Mouse (Mus musculus) kidney, postnatal 25 days (tissue): Measurements from ENCODE around the gene Ube2d1.

ENCODE experiments used
- DNase-seq, 2 experiments: peaks; one replicate each; pipeline ENCODE4 v3.0.0; 2021; ENCODE audit warnings: mixed read lengths in 2 of 2

Ube2d1 gene

DNA sequence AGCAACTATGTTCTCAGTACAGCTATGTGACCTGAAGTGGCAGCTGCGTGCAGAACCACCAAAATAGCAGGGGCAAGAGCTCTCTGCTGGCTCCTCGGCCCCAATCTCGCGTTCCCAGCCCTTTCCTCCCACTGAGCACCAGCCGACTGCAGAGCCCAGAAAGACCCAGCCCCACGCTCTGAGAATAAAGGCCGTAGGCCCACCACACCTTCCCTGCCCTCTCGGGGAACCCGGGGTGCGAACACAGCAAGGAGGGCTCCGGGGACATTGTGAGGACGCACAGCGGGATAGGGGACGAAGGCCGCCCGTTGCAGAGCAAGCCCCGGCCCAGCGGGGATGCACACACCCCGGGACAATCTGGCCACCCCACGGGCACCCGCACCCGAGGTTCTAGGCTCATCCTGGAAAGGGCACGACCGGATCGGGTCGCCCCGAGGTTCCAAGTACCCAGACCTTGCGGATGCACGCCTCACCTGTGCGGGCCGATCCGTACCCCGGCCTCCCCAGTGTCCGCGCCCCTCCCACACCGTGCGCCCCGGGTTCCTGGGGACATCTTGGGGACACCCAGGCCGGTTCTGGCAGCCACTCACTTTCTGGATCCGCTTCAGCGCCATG lies 444 bp downstream of the Ube2d1 start:
- DNase-seq = peak; percentile 12 to 39

DNA sequence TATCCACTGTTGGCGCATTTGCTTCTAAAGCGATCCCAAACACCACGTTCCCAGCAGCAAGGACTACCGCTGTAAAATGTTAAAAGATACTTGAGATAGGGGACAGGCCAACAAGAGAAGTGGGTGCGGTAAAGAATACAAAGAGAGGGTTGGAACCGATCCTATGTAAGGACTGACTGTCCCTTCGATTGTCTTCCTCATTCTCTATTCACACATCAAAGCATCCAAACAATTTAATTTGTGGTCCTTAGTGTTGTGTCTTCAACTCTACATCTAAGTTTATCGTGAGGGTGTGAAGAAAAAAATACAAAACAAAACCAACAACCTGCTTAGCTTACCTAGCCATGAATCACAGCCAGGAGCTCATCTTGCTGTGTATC lies 941 bp downstream of the Ube2d1 start:
- DNase-seq = no peak

DNA sequence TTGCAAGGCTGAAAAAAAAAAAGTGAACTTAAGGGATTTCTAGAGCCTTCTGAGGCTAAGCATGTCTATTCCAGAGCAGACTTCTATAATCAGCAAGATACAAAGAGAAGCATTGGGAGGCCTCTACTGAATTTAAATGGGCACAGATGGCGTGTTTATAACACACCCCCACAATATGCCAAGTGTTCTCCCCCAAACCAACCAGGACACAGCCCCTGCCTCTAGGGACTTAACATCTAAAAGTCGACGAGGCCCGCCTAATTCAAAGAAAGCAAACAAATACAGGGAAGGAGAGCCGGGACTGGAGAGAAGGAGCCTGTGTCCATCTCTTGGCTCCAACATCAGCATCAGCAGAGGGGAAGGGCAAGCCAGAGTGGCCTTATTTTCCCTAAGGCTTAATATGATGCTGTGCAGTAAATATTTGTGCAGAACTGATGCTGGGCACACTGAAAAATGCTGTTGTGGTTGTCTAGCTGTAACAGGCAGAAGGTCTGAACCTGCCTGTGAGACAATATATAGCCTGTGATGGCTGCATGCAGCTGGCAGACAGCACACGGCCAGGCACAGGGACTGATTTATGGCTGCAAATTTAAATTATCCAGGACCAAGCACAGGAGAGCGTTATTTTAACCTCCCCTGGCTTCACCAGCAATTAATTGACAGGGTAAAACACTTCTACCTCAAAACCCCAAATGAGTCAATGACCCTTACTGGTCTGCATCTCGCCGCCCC lies 11.9 kb downstream of the Ube2d1 start:
- DNase-seq = no peak

DNA sequence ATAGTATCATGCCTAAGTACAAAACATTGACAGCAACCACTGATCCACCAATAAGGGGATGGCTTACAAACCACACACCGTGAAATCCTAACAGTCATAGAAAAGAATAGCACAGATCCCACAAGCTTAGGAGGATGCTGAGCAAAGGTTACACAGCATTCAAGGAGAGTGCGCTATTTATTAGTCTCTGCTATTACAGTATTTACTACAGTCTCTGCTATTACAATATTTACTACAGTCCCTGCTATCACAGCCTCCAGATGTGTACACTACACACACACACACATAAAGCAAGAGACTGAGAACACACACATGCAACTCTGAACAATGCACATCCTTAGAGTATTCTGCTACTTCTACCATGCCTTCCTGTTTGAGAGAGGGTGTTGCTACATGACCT lies 17.1 kb downstream of the Ube2d1 start:
- DNase-seq = no peak

DNA sequence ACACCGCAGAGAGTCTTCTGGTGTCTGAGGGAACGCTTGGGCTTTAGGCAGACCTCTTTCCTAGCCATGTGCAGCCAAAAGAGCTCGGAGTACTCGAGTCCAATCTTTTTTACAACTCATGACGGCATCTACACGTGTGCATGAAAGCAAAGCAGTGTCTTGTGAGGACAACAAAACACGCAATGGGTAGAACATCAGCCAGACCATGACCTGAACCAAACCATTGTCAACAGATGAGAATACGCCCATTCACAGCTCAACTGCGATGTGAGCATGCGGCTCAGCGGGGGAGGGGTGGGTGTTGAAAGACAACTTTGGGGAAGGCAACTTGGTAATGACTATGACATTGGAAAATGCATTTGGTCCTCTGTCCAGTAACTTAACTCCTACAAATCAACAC lies 17.6 kb downstream of the Ube2d1 start:
- no peak for DNase-seq

DNA sequence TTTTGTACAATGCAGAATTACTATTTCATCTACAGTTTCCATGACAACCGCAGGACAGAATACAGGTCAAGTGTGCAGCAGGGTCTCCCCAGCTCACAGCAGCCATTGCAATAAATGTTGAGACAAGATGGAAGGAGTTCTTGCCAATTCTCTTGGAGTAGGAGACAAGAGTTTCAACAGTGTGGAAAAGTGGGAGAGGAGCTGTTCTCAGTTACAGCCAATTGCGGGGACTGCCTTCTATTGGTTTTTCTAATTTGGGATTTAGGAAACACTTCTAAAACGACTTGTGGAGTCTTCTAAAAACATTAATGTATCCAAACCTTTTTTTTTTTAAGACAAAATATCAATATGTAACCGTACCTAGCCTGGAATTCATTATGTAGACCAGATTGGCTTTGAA lies 20.0 kb downstream of the Ube2d1 start:
- DNase-seq = no peak

DNA sequence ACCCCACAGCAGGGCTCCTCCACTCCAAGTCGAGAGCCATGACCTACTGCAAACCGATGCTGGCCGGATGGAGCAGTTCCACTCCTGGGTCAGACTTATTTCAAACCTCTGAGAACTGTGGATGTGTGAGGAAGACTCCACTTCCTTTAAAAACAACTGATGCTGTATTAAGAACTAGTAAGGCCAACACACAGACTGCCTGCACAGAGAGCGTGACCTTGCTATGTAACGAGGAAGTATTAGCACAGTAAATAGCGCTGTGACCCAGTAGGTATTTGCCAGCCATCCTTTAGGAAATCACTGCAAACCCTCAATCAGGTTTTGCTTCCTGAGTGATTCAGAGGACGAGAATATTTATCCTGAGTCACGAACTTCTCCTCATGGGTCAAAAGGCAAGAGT lies 23.4 kb downstream of the Ube2d1 start:
- DNase-seq = no peak

DNA sequence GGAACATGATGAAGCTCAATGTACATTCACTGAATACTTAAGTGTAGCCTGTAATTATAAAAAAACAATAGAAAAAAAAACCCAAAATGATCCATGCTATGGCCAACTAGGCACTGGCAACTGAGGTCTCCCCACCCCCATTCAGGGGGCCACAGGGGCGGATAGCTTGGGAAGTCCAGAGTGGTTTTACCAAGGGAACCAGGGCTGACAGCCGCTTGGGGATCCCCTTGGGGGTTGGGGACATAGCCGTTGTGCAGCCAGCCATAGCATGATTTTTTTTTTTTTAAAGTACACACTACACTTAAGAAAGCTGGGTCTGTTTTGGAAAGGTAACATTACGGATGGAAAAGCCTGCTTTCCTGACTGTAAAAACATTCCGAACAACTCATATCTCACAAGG lies 26.1 kb downstream of the Ube2d1 start:
- no peak for DNase-seq

DNA sequence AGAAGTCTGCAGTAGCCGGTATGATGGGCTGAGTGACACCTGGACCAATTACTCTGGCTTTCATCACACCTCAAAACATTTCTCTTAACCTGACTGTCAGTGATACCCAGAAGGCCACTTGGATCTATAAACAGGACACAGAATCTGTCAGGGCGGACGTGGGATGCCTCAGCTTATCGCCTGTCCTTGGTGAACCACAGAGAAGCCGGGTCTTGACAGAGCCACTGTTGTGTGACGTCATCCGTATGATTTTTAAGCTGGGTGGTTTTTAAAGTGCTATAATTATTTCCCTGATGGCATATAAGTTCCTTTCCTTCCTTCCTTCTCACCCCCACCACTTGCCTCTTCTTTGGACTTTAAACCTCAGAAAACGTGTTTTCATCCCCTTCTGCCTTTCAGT lies 26.5 kb downstream of the Ube2d1 start:
- DNase-seq = no peak

DNA sequence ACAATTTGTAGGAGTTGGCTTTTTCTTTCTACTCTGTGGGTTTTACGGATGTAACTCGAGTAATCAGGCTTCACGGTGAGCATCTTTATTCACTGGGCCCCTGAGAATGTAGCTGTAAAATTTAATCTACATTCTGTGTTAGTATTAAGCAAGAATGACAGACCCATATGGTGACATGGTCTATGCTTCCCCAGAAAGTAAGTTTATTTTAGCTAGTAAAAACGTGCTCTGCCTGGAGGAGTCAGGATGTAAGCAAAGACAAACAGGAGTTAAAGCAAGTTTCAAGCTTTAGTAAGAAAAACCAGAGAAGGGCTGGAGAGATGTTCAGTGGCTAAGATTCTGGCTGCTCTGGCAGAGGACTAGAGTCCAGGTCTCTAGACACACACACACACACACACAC lies 31.9 kb downstream of the Ube2d1 start:
- no peak for DNase-seq

DNA sequence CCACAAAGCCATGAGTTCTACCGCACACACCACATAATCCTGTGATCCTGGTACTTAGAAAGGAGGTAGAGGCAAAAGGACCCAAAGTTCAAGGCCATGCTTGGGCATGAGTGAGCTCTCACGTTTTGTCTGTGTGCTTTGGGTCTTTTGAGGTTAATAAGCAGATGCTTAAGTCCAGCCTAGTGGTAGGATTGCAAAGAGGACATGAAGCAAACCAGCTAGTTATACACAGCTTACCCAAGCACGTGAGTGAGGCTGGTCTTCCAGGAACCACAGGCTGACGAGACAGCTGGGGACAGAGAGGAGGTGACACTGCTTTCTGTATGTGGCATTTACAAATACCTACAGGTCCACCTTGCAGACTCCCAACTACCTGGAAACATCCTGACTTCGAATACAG lies 32.6 kb downstream of the Ube2d1 start:
- no peak for DNase-seq

DNA sequence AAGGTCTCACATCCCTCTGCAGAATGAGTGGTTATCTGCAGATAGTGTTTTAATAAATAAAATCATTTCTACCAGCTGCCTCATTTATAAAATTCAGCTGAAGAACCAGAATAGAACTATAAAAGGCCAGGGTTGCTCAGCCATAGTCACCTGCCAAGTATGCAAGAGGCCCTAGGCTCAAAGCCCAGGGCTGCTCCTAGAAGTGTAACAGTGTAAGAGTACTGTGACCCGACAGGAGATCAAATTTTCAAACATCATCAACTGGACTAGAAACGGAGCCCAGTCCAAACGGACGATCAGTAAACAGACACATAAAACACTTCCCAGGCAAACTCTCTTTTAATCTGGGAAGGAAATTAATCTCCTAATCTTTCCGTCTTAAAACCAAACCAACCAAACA lies 33.2 kb downstream of the Ube2d1 start:
- DNase-seq = no peak

DNA sequence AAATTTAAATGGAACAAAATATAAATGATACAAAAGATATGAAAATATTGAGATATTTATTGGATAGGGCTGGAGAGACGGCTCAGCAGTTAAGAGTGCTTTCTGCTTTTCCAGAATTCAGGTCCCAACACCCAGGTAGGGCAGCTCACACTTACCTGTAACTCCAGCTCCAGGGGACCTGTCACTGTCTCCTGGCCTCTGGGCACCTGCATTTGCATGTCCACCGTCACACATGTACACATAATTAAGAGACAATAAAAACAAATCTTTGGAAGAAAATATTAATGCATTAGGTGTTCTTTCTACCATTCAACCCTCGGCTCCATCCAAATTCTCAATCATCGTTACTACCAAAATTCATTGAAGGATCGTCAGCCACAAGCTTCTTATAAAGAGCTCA lies 33.8 kb downstream of the Ube2d1 start:
- no peak for DNase-seq

DNA sequence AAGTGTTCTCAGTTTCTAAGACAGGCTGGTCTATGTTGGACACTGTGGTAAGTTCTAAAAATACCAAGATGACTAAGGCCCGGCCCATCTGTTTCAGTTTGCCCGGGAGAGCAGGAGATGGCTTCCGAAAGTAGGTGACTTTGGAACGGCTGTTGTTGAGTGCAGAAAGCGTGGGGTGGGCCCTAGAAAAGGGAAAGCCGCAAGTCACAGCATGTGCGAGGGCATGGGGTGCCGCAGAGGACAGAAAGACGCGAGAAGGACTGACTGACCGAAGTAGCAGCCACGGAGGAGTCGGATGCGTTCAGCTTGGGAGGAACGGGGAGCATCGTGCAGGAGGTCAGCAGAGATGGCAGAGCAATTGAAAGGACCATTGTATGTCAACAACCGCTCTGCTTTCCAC lies 34.6 kb downstream of the Ube2d1 start:
- DNase-seq = no peak

DNA sequence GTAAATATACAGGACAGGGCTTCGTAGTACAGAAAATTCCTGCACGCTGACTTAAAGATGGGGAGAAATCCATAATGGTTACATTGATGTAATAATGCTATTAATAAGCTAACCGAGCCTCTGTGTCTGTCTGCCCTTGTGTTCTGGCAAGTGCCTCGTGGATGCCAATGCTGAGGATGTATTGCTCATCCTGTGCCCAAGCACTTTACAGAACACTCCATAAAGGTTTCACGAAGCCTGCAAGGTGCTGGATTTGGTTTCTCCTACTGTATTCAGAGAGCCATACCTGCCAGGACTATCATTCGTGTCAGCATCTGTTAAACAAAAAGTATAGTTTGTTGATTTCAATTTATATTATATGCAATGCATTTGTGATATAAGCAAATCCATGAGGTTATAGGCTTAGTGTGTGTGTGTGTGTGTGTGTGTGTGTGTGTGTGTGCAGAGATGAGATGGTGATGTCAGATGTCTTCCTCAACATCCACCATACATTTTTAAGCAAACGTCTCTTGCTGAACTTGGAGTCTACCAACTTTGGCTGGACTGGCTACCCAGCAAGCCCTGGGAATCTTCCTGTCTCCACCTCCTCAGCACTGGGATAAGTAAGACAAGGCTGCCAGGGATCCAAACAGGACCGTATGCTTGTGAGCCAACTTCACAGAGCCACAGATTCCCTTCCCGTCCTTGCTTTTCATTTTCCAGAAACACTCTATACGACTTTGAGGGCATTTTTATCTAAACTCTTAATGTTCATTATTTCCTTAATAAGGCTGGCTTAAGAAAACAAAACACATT lies 35.8 kb downstream of the Ube2d1 start:
- DNase-seq = no peak

DNA sequence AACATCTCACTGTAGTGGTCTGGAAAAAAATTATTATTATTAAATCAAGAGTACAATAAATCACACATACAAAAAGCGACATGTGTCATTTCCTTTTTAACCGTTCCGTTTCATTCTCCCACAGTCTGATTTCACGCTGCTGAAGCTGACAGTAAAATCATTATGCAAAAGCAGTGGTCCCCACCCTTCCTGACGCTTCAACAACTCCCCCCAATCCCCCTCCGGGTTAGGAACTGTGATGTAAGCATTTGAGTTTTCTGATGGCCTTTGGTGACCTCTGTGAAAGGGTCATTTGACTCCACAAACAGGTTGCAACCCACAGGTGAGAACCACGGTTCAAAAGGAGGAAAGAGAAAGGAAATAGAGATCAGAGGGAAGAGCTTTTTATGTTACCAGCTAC lies 38.1 kb downstream of the Ube2d1 start:
- no peak for DNase-seq

DNA sequence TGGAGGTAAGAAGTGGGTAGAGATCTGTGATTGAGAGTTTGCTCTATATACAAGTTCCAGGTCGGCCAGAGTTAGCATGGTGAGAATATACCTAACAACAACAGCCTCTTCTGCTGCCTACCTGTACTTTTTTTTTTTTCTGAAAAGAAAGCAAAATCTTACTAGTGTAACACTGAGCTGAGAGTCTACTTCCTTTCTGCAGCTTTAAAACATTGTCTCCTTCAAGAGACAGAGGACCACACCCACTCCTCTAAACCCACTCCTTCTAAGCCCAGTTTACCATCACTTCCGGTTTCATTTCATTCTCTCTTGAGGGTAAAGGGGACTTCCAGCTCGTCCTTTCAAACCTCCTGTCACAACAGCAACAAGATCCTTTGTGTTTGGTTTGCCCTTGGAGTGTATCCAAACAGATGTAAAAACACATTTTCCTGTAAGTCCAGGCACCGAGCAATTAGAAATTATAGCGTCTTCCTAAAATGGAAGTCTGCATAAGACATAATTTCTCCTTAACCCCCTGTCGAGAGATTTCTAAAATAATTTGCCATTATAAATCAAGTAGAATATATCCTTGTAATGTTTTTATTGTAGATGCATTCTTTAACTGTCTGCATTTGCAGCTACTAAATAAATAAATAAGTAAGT lies 45.5 kb downstream of the Ube2d1 start:
- no peak for DNase-seq

DNA sequence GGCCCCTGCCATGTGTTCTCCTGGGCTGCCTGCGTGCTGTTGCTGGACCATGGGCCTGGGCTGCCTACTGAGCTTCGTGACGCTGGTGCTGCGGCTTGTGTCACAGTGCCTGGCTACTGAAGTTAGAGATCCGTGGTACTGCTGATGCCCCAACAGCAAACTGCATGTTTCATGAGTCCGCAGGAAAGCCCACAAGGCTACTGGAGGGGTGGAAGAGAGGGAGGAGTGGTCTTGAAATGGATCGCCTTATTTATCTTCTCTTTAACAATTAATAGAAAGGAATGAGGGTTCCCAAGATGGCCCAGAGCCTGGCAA lies 46.9 kb downstream of the Ube2d1 start, which contains the start of gene Tfam:
Gene Tfam, minus strand, starts transcription at position 41 of the 315 bp plus-strand sequence.
- no peak for DNase-seq

DNA sequence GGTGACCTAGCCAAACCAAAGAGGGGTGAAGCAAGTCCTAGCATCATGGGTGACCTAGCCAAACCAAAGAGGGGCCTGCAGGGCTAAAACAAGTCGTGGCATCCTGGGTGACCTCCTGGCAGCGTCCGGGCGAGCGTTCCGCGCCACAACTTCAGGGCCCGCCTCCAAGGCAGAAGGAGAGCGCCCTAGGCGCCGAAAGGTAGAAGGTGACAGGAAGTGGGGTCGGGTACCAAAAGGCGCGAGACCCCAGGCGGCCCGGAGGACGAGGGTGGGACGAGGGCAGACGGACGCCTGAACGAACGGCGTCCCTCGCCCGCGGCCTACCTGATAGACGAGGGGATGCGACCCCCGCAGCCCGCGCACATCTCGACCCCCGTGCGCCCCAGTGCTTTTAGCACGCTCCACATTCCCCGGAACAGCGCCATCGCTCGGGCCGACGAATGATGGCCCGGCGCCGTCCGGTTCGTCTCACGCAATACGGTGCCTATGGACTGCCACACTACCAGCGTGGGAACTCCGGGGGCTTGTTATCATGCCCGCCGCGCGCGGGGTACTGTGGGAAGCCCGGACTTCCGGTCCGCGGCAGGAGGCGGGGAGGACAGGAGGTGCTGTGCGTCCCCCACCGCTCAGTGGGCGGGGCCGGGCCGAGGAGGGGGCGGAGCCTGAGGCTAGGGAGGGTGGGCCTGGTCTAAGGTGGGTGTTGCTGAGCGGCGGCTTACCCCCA lies 47.4 kb downstream of the Ube2d1 start:
- peak; percentile 96 to 97 for DNase-seq

DNA sequence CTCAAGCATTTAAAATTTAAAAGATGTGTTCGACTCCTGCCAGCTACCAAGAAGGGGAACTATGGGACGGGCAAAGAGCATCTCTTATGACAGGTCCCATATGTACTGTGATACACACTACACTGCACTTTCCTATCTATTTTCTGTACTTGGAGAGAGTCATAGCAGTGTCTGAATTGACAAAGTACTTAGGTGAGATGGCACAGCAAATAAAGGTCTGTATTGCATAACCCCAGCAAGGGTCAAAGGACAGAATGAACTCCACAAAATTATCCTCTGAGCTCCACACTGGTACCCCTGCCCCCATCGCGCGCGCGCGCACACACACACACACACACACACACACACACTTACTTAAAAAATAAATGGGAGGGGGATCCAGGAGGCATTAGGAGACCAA lies 51.0 kb downstream of the Ube2d1 start:
- no peak for DNase-seq

DNA sequence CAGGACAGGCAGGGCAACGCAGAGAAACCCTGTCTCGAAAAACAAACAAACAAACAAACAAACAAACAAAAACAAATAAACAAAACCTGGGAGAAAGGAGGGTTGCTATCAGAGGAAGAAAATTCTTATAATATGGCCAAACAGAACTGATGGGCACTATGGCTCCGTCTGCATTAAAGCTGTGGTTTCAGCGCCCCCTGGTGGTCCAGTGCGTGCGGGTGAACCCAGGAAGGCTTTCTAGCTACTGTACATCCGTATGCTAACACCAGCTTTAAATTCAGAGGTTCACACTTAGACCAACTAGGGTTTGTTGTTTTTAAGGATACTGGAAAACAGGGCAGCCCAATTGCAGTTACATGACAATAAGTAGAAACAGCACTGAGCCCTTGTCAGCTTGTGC lies 59.2 kb downstream of the Ube2d1 start:
- peak; percentile 83 to 95 for DNase-seq

DNA sequence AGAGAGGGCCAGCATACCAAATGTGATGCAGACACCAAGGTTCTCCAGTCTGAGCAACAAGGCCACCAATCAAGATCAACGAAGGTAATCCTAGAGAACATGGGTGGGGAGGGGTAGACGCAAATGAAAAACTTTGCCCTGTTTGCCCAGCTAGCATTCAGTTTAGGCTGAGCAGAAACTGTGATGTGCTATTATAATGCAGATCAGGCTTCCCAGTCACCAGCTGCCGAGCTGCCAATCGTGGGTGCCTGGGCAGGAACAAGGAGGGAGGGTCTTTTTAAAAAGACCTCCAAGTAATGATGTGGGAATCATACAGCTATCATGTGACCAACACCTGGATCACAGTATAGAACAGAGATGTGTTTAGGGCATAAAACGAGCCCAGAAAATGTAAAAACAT lies 62.0 kb downstream of the Ube2d1 start:
- DNase-seq = no peak

DNA sequence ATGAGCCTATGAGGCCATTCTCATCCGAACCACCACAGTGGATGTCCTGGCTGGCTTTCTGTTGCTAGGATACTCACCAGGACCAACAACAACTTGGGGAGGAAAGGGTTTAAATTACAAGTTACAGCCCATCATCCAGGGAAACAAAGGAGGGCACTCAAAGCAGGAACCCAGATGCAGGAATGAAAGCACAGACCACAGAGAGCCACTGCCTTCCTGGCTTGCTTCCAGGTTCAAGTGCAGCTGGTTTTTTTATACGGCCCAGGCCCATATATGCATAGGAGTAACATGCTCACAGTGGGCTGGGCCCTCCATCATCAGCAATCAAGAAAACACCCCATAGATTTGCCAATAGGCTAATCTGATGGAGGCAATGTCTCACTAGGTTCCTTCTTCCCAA lies 62.4 kb downstream of the Ube2d1 start:
- no peak for DNase-seq
